Mouse (Mus musculus): ENCODE data around the gene Esyt1. TPM values are rescaled to one million over a fixed set of nuclear protein-coding genes. Genes with fewer than 3 reads are reported as not detected.

Esyt1 gene
- polyA plus RNA-seq, 1 experiment from 2014 or later = 18.1 TPM

DNA sequence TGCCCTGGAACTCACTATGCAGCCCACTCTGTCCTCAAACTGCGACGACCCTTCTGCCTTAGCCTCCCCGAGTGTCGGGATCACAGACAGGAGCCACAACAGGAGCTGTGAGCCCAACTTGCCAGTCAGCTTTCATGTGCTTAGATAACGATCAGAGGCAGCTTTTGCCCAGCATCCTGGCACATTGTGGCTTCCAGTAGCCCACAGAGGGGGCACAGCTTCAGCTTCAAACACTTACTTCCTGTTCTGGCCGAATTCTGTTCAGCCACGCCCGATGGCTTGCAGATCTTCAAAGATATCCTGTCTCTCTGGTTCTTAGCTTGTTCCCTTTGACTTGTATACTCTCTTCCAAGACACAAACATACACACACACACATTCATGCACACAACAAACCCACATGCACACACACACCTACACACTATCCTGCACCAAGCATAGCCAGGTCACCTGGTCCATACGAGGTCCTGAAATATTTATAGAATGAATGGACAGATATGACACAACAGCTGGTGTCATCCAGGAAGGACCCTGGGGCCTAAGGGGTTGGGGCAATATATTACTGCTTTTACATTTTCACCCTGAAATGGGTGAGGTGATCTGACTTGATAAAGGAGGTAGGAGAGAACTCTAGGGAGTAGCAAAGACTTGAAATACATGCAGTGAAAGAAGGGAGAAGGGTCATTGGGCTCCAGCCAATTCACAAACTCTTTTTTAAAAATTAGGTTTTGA is 20.9 kb downstream of the Esyt1 start:
- Histone ChIP-seq H3K9ac (ENCODE audit: low read length) (no peak overlapping the region), H3K27me3 (ENCODE audit: control insufficient read depth, insufficient read depth, low read length) (no peaks in the 10 kb centered on the region), H3K27ac (ENCODE audit: low read depth, low read length) (no peak overlapping the region), H3K4me1 (replicated peaks; ENCODE audit: control insufficient read depth, insufficient read depth, low read length) (no peaks in the 10 kb centered on the region), H3K36me3 (ENCODE audit: control insufficient read depth, insufficient read depth, low read length) (no peaks in the 10 kb centered on the region), H3K4me3 (ENCODE audit: low read depth, low read length) (no peak overlapping the region), H3K4me2 (ENCODE audit: low read depth, low read length, severe bottlenecking) (no peak overlapping the region), H3K9me3 (ENCODE audit: control insufficient read depth, low read length) (no peaks in the 10 kb centered on the region)
- DNase-seq (ENCODE audit: low spot score) (no peak), ATAC-seq (replicated peaks; ENCODE audit: low FRiP score) (no peak)
- 80% methylated on average over 9 of the region's 9 CpGs for WGBS

DNA sequence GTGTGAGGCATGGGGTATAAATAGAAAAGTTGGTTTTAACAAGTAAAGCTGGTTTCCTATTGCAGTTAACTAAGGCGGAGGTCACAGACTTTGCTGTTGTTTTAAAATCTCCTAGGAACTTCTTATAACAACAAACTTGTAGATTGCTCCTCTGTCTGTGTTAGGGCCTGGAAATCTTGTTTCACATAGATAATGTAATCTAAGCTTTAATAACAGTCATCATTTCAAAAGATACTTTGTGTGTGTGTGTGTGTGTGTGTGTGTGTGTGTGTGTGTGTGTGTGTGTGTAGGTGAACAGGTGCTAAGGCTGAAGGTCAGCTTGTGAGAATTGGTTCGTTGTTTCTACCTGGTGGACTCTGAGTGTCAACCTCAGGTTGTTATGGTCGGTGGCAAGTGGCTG is 21.7 kb downstream of the Esyt1 start:
- no peak for ATAC-seq (replicated peaks; ENCODE audit: low FRiP score)
- no peak for DNase-seq (ENCODE audit: low spot score)
- Histone ChIP-seq H3K36me3 (ENCODE audit: control insufficient read depth, insufficient read depth, low read length) (no peaks in the 10 kb centered on the region), H3K4me3 (ENCODE audit: low read depth, low read length) (no peak overlapping the region), H3K4me1 (replicated peaks; ENCODE audit: control insufficient read depth, insufficient read depth, low read length) (no peaks in the 10 kb centered on the region), H3K9me3 (ENCODE audit: control insufficient read depth, low read length) (no peaks in the 10 kb centered on the region), H3K9ac (ENCODE audit: low read length) (no peak overlapping the region), H3K27me3 (ENCODE audit: control insufficient read depth, insufficient read depth, low read length) (no peaks in the 10 kb centered on the region), H3K4me2 (ENCODE audit: low read depth, low read length, severe bottlenecking) (no peak overlapping the region), H3K27ac (ENCODE audit: low read depth, low read length) (no peak overlapping the region)
- WGBS = 92% methylated on average over 3 of the region's 3 CpGs

DNA sequence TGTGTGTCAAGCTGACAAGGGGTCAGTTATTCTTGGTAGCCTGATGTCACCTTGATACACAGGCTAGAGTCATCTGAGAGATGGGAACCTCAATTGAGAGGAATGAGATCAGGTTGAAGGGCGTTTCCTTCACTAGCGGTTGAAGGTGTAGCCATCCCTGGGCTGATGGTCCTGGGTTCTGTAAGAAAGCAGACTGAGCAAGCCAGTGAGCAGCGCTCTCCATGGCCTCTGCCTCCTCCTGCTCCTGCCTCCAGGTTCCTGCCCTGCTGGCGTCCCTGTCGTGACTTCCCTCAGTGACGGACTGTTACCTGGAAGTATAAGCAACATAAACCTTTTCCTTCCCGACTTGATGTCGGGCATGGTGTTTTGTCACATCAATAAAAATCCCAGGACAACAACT is 22.1 kb downstream of the Esyt1 start:
- no peaks in the 10 kb centered on the region for H3K9me3 ChIP-seq (ENCODE audit: control insufficient read depth, low read length)
- H3K4me2 ChIP-seq (ENCODE audit: low read depth, low read length, severe bottlenecking) = no peak overlapping the region
- H3K4me3 ChIP-seq (ENCODE audit: low read depth, low read length) = no peak overlapping the region
- H3K9ac ChIP-seq (ENCODE audit: low read length) = no peak overlapping the region
- no peaks in the 10 kb centered on the region for H3K36me3 ChIP-seq (ENCODE audit: control insufficient read depth, insufficient read depth, low read length)
- WGBS = 78% methylated on average over 8 of the region's 8 CpGs
- H3K27me3 ChIP-seq (ENCODE audit: control insufficient read depth, insufficient read depth, low read length) = no peaks in the 10 kb centered on the region
- no peak for DNase-seq (ENCODE audit: low spot score)
- no peak for ATAC-seq (replicated peaks; ENCODE audit: low FRiP score)
- H3K4me1 ChIP-seq (replicated peaks; ENCODE audit: control insufficient read depth, insufficient read depth, low read length) = no peaks in the 10 kb centered on the region
- no peak overlapping the region for H3K27ac ChIP-seq (ENCODE audit: low read depth, low read length)

DNA sequence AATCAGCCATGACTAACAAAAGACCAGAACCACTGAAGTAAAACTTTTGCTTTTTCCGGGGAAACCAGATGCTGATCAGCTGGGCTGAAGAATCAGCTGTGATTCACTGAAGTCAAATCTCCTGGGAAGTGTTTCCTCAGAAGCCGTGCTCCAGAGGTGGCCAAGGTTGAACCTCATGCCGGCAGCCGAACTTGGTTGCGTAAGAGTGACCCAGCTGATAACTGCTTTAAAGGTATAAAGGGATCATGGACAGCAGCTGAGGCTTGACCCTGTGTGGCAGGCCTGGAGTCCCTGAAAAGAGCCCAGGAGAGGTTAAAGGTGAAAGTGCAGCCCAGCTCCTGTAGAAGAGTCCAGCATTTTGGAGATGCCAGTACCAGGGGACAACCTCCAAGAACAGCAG is 23.3 kb downstream of the Esyt1 start:
- Histone ChIP-seq H3K9me3 (ENCODE audit: control insufficient read depth, low read length) (no peaks in the 10 kb centered on the region), H3K27ac (ENCODE audit: low read depth, low read length) (no peak overlapping the region), H3K9ac (ENCODE audit: low read length) (no peak overlapping the region), H3K4me2 (ENCODE audit: low read depth, low read length, severe bottlenecking) (no peak overlapping the region), H3K36me3 (ENCODE audit: control insufficient read depth, insufficient read depth, low read length) (no peaks in the 10 kb centered on the region), H3K4me3 (ENCODE audit: low read depth, low read length) (no peak overlapping the region), H3K4me1 (replicated peaks; ENCODE audit: control insufficient read depth, insufficient read depth, low read length) (peaks cover 6% of the 10 kb centered on the region; the same call in 1 of the 2 replicates), H3K27me3 (ENCODE audit: control insufficient read depth, insufficient read depth, low read length) (no peaks in the 10 kb centered on the region)
- WGBS = 88% methylated on average over 5 of the region's 5 CpGs
- ATAC-seq (replicated peaks; ENCODE audit: low FRiP score) (no peak), DNase-seq (ENCODE audit: low spot score) (no peak)

DNA sequence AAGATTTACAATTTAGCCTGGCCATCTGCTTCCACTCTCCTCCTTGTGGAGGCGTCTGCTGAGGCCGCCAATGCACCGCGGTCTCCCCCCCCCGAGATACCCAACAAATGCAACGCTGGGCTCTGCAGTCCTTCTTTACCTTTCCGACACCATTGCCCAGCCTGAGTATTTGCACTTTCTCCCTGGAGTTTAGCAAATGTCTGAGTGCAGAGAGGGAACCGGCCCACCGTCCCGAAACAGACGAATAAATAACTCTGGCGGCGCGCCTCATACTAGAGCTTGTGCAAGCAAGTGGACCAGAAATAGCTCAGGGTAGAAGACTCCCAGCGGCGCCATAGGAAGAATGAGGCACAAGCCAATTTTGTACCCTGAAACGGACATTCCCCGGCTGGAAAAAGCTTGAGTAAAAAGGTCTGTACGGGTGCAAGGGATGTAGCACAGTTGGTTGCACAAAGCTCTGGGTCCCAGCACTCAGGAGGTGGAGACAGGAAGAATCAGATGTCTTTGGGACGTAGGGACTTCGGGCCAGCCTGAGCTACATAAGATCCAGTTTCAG is 26.5 kb downstream of the Esyt1 start:
- Histone ChIP-seq H3K4me1 (replicated peaks; ENCODE audit: control insufficient read depth, insufficient read depth, low read length) (peaks cover 12% of the 10 kb centered on the region), H3K36me3 (ENCODE audit: control insufficient read depth, insufficient read depth, low read length) (no peaks in the 10 kb centered on the region), H3K9me3 (ENCODE audit: control insufficient read depth, low read length) (no peaks in the 10 kb centered on the region), H3K4me3 (ENCODE audit: low read depth, low read length) (peak overlapping the region; percentile 52), H3K4me2 (ENCODE audit: low read depth, low read length, severe bottlenecking) (peak overlapping the region; percentile 83), H3K27ac (ENCODE audit: low read depth, low read length) (peak overlapping the region; percentile 46; the same call in 1 of the 2 replicates), H3K9ac (ENCODE audit: low read length) (peak overlapping the region; percentile 63), H3K27me3 (ENCODE audit: control insufficient read depth, insufficient read depth, low read length) (no peaks in the 10 kb centered on the region)
- DNase-seq (ENCODE audit: low spot score) (peak; percentile 74), ATAC-seq (replicated peaks; ENCODE audit: low FRiP score) (peak; percentile 32; the same call in 1 of the 2 replicates)
- WGBS = 3% methylated on average over 21 of the region's 21 CpGs

DNA sequence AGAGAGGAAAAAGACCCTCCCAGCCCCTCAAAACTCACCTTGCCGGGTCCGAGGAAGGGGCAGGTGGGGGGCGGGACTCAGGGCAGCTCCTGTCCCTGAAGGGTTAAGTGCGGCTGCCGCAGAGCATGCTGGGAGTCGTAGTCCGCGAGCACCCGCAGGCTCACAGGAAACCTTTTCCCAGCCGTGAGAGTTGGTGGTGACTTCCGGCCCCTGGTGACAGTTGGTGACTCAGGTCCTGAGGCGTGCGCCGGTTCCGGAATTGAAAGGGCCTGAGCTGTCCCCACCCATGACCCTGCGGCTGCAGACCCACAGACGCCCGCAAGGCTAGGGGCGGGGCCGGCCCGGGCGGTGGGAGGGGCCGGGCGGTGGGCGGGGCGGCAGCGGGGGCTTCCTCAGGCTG is 27.1 kb downstream of the Esyt1 start, which contains the start of gene Myl6b:
TSS of gene Myl6b (minus strand) at position 96 of the 400 bp plus-strand sequence.
- Histone ChIP-seq H3K27ac (ENCODE audit: low read depth, low read length) (peak within 1 kb of the TSS; percentile 46; the same call in 1 of the 2 replicates), H3K4me3 (ENCODE audit: low read depth, low read length) (peak within 1 kb of the TSS; percentile 52), H3K4me1 (replicated peaks; ENCODE audit: control insufficient read depth, insufficient read depth, low read length) (peaks cover 12% of the 10 kb centered on the region), H3K9ac (ENCODE audit: low read length) (peak within 1 kb of the TSS; percentile 63), H3K27me3 (ENCODE audit: control insufficient read depth, insufficient read depth, low read length) (no peaks in the 10 kb centered on the region), H3K4me2 (ENCODE audit: low read depth, low read length, severe bottlenecking) (peak within 1 kb of the TSS; percentile 83), H3K9me3 (ENCODE audit: control insufficient read depth, low read length) (no peaks in the 10 kb centered on the region), H3K36me3 (ENCODE audit: control insufficient read depth, insufficient read depth, low read length) (no peaks in the 10 kb centered on the region)
- DNase-seq (ENCODE audit: low spot score) = peak; percentile 95
- WGBS = under 1% methylated on average over 27 of the region's 27 CpGs
- ATAC-seq (replicated peaks; ENCODE audit: low FRiP score) = peak; percentile 83

DNA sequence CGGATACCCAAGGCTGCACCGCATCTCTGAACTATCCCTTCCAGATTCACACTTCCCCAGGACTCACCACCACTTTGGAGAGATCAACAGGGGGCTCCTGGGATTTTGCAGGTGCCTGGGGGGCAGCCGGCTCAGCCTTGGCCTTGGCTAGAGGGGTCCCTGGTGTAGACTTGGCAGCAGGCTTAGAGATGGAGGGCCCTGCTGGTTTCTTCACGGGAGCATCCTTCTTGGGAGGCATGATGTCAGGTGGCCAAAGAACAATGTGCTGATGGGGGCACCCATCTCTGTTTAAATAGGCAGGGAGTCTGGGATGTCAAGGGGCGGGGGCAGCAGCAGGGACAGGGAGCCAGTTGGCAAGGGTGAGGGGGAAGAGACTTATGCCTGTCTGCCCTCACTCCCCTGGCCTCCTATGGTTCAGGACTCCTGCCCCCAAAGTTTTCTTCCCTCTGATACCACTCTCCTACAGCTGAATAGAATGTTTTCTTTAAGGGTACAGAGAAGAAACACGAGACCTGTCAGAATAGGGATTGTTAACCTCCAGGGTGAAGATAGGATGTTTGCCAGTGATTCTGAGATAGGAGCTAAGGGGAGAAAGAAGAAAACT is 28.4 kb downstream of the Esyt1 start:
- H3K36me3 ChIP-seq (ENCODE audit: control insufficient read depth, insufficient read depth, low read length) = no peaks in the 10 kb centered on the region
- H3K27ac ChIP-seq (ENCODE audit: low read depth, low read length) = no peak overlapping the region
- H3K27me3 ChIP-seq (ENCODE audit: control insufficient read depth, insufficient read depth, low read length) = no peaks in the 10 kb centered on the region
- no peak overlapping the region for H3K4me2 ChIP-seq (ENCODE audit: low read depth, low read length, severe bottlenecking)
- no peak for DNase-seq (ENCODE audit: low spot score)
- H3K9ac ChIP-seq (ENCODE audit: low read length) = no peak overlapping the region
- ATAC-seq (replicated peaks; ENCODE audit: low FRiP score) = no peak
- H3K4me3 ChIP-seq (ENCODE audit: low read depth, low read length) = no peak overlapping the region
- H3K9me3 ChIP-seq (ENCODE audit: control insufficient read depth, low read length) = no peaks in the 10 kb centered on the region
- H3K4me1 ChIP-seq (replicated peaks; ENCODE audit: control insufficient read depth, insufficient read depth, low read length) = peaks cover 13% of the 10 kb centered on the region
- 36% methylated on average over 6 of the region's 6 CpGs for WGBS

DNA sequence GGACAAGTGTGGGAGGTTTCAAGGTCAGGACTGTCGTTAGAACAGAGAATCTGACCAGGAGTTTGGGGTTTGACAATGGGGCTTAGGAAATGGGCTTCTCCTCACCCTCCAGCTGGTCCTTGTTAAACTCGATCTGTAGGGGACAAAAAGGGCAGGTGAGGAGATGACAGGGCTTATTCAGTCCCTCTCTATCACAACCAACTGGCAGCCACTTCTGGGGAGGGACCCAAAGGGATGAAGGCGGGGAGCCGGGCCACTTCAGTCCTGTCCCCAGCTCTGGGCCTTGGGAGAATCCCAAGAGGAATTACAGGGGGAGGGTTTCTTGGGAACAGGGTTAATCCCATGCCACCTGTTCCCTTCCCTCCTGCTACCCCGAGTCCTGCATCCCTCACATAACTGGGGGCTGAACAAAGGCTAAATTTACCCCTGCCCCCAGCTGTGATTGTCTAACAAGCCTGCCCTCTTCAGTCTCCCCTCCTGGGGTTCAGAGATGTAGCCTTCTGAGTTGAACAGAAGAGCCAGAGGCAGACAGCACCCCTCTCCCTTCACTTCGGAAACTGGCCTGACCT is 29.1 kb downstream of the Esyt1 start:
- Histone ChIP-seq H3K27me3 (ENCODE audit: control insufficient read depth, insufficient read depth, low read length) (no peaks in the 10 kb centered on the region), H3K4me1 (replicated peaks; ENCODE audit: control insufficient read depth, insufficient read depth, low read length) (peaks cover 13% of the 10 kb centered on the region), H3K9ac (ENCODE audit: low read length) (no peak overlapping the region), H3K27ac (ENCODE audit: low read depth, low read length) (no peak overlapping the region), H3K4me3 (ENCODE audit: low read depth, low read length) (no peak overlapping the region), H3K4me2 (ENCODE audit: low read depth, low read length, severe bottlenecking) (no peak overlapping the region), H3K9me3 (ENCODE audit: control insufficient read depth, low read length) (no peaks in the 10 kb centered on the region), H3K36me3 (ENCODE audit: control insufficient read depth, insufficient read depth, low read length) (no peaks in the 10 kb centered on the region)
- WGBS = 38% methylated on average over 6 of the region's 6 CpGs
- ATAC-seq (replicated peaks; ENCODE audit: low FRiP score) (no peak), DNase-seq (ENCODE audit: low spot score) (no peak)

Measured in forebrain, embryonic 11.5 days (tissue).